Mouse (Mus musculus): ENCODE results near the gene Pla2g2f.

DNA sequence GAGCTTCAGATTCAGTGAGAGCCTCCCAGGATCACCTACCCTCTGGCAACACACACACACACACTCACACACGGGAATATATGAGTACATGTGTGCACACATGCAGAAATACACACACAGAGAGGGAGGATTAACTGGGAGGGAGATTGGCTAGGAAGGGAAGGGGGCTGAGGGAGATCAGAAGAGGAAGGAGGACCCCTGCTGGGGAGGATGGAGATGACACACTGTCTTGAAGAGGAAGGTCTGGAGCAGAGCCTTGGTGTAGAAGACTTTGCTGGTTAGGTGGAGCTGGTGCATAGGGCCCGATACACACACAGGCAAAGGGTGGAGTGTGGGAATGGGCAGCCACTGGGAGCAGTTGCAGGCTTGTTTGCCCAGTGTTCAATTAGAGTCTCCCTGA lies 35.9 kb upstream of the Pla2g2f start:
- TF ChIP-seq POLR2AphosphoS2 (IDR thresholded peaks at IDR 0.05; ENCODE audit: insufficient read length, low read depth), result no peak
- no peak for TF ChIP-seq TCF12 (IDR thresholded peaks at IDR 0.05; ENCODE audit: insufficient read depth, poor library complexity, severe bottlenecking)
- no peak for TF ChIP-seq POLR2A (IDR thresholded peaks at IDR 0.05; ENCODE audit: insufficient read length, low read depth)
- TF ChIP-seq E2F4 (IDR thresholded peaks at IDR 0.05; ENCODE audit: insufficient read depth), result no peak
- TF ChIP-seq MYOG (IDR thresholded peaks at IDR 0.05; ENCODE audit: control insufficient read depth in 1 of 3, insufficient read depth in 1 of 3, insufficient read length in 2 of 3, low read depth in 2 of 3), result no peak
- no peak for TF ChIP-seq CEBPB (IDR thresholded peaks at IDR 0.05; ENCODE audit: insufficient read depth, poor library complexity, severe bottlenecking)
- no peak for TF ChIP-seq MYOD1 (IDR thresholded peaks at IDR 0.05; ENCODE audit: control insufficient read depth in 1 of 3, insufficient read length in 2 of 3, low read depth in 2 of 3)
- TF ChIP-seq SRF (IDR thresholded peaks at IDR 0.05; ENCODE audit: control insufficient read depth, insufficient read length, low read depth), result no peak
- TF ChIP-seq TCF3 (IDR thresholded peaks at IDR 0.05; ENCODE audit: insufficient read length, low read depth), result no peak
- no peak for TF ChIP-seq MAX (IDR thresholded peaks at IDR 0.05; ENCODE audit: low read depth)
